Mouse (Mus musculus) layer of hippocampus, postnatal 25 days (tissue): Measurements from ENCODE around the gene Chmp4b. TPM values are rescaled to one million over a fixed set of nuclear protein-coding genes. Genes with fewer than 3 reads are reported as not detected.

ENCODE experiments used
- DNase-seq, 2 experiments: peaks; one replicate each; pipeline ENCODE4 v3.0.0; 2022; ENCODE audit warnings: mixed read lengths in 2 of 2, low spot score in 1 of 2; ENCODE audit errors: extremely low spot score in 1 of 2
- total RNA-seq, 2 experiments: library from RNA; stranded (reverse); gene quantifications; 2 replicates each; pipeline ENCODE4 v1.2.3; 2021

Gene Chmp4b
- total RNA-seq, 2 experiments from 2014 or later, result 206 to 232 TPM

DNA sequence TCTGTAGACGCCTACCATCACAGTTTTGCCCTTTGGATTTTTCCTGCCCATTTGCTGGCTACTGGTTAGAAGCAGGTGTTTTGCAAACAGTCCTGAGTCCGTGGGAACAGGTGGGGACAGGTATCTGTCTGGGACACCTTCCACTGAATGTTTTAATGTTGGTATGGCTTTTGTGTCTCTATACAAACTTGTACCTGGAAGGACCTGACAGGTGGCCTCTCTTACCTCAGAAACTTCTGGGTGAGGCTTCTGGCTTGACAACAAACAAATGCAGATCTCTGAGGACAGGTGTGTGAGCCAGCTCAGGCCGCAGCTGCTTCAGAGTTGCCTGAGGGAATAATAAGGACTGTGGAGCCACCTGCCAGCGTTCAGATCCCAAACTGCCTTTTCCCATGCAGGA lies 12.4 kb upstream of the Chmp4b start:
- no peak for DNase-seq

DNA sequence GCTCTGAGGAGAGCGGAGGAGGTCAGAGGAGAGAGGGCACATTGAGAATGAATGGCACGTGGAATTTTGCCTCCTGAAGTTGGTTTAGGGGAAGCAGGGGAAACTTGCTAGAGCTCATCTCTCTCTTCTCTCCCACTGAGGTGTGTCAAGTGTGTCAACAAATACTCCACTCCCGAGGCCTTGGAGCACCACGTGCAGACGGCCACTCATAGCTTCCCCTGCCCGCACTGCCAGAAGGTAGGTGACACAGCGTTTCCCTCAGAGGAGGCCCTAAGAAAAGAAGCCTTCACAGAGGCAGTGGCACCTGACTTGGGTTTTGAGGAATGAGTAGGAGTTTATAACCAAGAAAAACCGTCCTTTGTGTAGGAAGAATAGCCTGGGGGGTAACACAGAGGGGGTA lies 10.3 kb upstream of the Chmp4b start:
- no peak for DNase-seq

DNA sequence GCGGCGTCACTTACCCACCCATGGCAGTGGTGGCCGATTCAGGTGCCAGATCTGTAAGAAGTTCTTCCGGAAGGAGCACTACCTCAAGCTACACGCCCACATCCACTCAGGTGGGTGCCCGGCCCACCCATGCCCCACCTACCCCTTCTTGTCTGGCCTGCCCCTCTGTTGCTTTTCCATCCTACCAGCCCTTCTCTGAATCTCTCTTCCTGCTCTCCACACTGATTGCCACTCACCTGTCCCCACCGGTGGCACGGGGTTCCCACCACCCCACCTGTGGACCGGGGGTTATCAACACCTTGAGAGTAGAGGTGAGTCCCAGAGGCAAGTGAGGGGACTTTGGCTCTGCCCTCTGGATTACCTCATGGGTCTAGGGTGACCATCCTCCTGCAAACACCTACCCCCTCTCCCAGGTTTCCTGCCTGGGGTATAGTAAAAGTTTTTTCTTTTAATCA lies 9.5 kb upstream of the Chmp4b start:
- no peak for DNase-seq

GRCm38 (mm10) chr2:154642712-154643385 lies 8.7 kb upstream of the Chmp4b start:
- DNase-seq, result no peak

- DNase-seq, result peak in 1 of 2 experiments; percentile 44
Measured at GRCm38 (mm10) chr2:154646634-154647033, 4.9 kb upstream of the Chmp4b start.

GRCm38 (mm10) chr2:154648086-154648485 lies 3.4 kb upstream of the Chmp4b start:
- peak in 1 of 2 experiments; percentile 42 for DNase-seq

- no peak for DNase-seq
Measured at GRCm38 (mm10) chr2:154650404-154650803, 1.1 kb upstream of the Chmp4b start.

- no peak for DNase-seq
Measured at GRCm38 (mm10) chr2:154654976-154655375, 3.5 kb downstream of the Chmp4b start.

GRCm38 (mm10) chr2:154655878-154656414 lies 4.4 kb downstream of the Chmp4b start:
- DNase-seq, result no peak

GRCm38 (mm10) chr2:154656710-154657485 lies 5.4 kb downstream of the Chmp4b start:
- peak; percentile 88 to 89 for DNase-seq

- DNase-seq, result no peak
Measured at GRCm38 (mm10) chr2:154657486-154658237, 6.2 kb downstream of the Chmp4b start.

DNA sequence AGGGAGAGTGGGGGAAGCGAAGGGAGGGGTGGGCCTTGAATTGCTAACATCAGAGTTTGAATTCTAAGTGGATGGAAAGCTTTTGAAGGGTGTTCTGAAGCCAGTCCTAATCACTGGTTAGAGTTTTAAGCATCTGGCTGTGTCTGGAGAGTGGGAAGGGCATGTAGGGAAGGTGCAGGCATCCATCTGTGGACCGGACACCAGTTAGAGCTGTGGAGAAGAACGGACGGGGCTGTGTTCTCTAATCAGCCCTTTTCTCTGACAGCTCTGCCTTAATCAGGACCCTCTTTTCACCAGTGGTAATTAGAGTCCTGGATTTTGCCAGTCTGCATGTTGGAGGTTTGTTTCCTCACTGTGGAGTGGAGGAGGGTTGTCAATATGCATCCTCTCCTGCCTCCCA lies 7.6 kb downstream of the Chmp4b start:
- DNase-seq, result no peak

DNA sequence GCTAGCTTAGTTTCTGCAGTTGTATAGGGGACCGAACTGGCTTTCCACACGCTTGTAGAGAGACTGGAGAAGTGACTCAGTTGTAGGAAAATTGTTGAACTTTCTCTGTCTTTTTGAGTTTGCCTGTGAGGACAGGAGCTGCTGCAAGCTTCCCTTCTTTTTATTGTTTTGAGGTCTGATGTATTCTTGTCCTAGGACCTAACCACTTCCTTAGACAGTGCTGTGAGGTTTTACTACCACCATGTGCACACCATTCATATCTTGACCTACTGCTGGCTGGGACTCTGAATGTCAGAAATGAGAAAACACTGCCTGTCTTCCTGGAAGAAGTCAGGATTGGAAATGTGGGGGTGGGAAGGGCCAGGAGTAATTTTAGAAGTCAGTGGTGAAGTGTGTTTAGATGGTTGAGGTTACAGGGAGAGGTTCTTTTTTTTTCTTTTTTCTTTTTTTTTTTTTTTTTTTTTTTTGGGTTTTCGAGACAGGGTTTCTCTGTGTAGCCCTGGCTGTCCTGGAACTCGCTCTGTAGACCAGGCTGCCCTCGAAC lies 8.1 kb downstream of the Chmp4b start:
- DNase-seq, result no peak

DNA sequence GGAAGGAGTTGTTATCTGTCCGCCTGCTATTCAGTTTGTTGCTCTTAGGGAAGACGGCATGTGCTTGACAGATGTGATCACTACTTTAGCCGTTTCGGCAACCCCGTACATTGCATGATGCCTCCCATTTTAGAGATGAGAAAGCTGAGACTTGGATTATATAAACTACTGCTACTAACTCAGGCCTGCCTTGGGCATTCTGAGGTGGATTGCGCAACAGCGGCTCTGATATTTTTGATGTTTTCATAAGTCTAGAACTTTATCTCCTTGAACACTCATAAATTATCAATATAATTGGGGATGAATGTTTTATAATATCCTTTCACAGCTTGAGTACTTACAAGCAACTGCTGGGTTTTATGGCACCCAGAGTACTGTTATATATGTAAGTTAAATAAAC lies 17.2 kb downstream of the Chmp4b start:
- DNase-seq, result no peak

- DNase-seq, result peak in 1 of 2 experiments; percentile 39
Measured at GRCm38 (mm10) chr2:154670106-154670505, 18.6 kb downstream of the Chmp4b start.

- no peak for DNase-seq
Measured at GRCm38 (mm10) chr2:154670741-154671140, 19.2 kb downstream of the Chmp4b start.

- DNase-seq, result no peak
Measured at GRCm38 (mm10) chr2:154674008-154674407, 22.5 kb downstream of the Chmp4b start.

GRCm38 (mm10) chr2:154676653-154677609 lies 25.4 kb downstream of the Chmp4b start:
- DNase-seq, result no peak

GRCm38 (mm10) chr2:154677651-154678139 lies 26.2 kb downstream of the Chmp4b start:
- peak in 1 of 2 experiments; percentile 55 for DNase-seq
